Mouse (Mus musculus) stomach, embryonic 16.5 days (tissue): Measurements from ENCODE around the gene Atp1b1. TPM values are rescaled to one million over a fixed set of nuclear protein-coding genes. Genes with fewer than 3 reads are reported as not detected.

Experiments
- ATAC-seq: fragments of 200-750 bp; cut with Nextera tagmentation; 2 replicates; pipeline ENCODE4 v1.8.0; 2017; ENCODE audit warnings: moderate number of reproducible peaks, moderate TSS enrichment; ENCODE audit not compliant: insufficient read depth, low FRiP score
- H3K27ac ChIP-seq: fragments of 300-500 bp; sonication (generic); 2 replicates; pipeline ENCODE4 v1.5.1; 2014; ENCODE audit warnings: low read length
- H3K27me3 ChIP-seq: fragments of 300-500 bp; sonication (generic); 2 replicates; pipeline ENCODE4 v1.6.1; 2014; ENCODE audit warnings: low read length, control low read depth, mixed read lengths; ENCODE audit not compliant: control insufficient read depth, insufficient read depth
- H3K36me3 ChIP-seq: fragments of 300-500 bp; sonication (generic); 2 replicates; pipeline ENCODE4 v1.6.1; 2014; ENCODE audit warnings: low read length; ENCODE audit not compliant: control insufficient read depth, insufficient read depth
- H3K4me1 ChIP-seq: fragments of 300-500 bp; sonication (generic); 2 replicates; pipeline ENCODE4 v1.6.1; 2014; ENCODE audit warnings: low read length, control low read depth, mixed read lengths; ENCODE audit not compliant: control insufficient read depth, insufficient read depth
- H3K4me2 ChIP-seq: fragments of 300-500 bp; sonication (generic); 2 replicates; pipeline ENCODE4 v1.6.1; 2014; ENCODE audit warnings: low read depth, low read length, mixed read lengths
- H3K4me3 ChIP-seq: fragments of 300-500 bp; sonication (generic); replicated peaks from 2 replicates; pipeline ENCODE4 v1.5.1; 2014; ENCODE audit warnings: mild to moderate bottlenecking, low read length
- H3K9ac ChIP-seq: fragments of 300-500 bp; sonication (generic); 2 replicates; pipeline ENCODE4 v1.6.1; 2014; ENCODE audit warnings: low read length
- H3K9me3 ChIP-seq: fragments of 300-500 bp; sonication (generic); replicated peaks from 2 replicates; pipeline ENCODE4 v1.6.1; 2016; ENCODE audit warnings: low read length, control low read depth; ENCODE audit not compliant: control insufficient read depth
- WGBS: fragments of 180-500 bp; shearing (Covaris S2); extraction: QIAGEN DNeasy Blood & Tissue Kit; methylation state at CpG from one replicate; pipeline ENCODE4 v1.1.7; 2014; 5-methylcytosine and 5-hydroxymethylcytosine counted together
- polyA plus RNA-seq: library from polyadenylated mRNA; unstranded; fragments of >200 nt; fragmentation: Nextera tagmentation; extraction: Ambion mirVana; gene quantifications from 2 replicates; pipeline ENCODE4 v1.2.1, GENCODE M21; 2015

The Atp1b1 gene
- polyA plus RNA-seq, 1 experiment from 2014 or later = 129 TPM

- no peaks in the 10 kb centered on the region for H3K9me3 ChIP-seq
Observed at GRCm38 (mm10) chr1:164450644-164451043, 7.5 kb downstream of the Atp1b1 start.

GRCm38 (mm10) chr1:164450231-164450630, 7.9 kb downstream of the Atp1b1 start:
- 0 out of 2 replicates have a peak, but pooled peaks cover 4% of the 10 kb centered on the region for H3K4me1 ChIP-seq
- ATAC-seq = no peak
- H3K9ac ChIP-seq = no peak overlapping the region
- H3K27me3 ChIP-seq = no peaks in the 10 kb centered on the region
- H3K4me3 ChIP-seq = no peak overlapping the region
- no peak overlapping the region for H3K4me2 ChIP-seq
- H3K9me3 ChIP-seq = no peaks in the 10 kb centered on the region
- WGBS = 73% methylated on average over 4 of the region's 4 CpGs
- H3K27ac ChIP-seq = no peak overlapping the region
- no peaks in the 10 kb centered on the region for H3K36me3 ChIP-seq

More at GRCm38 (mm10) chr1:164450644-164451043, 7.5 kb downstream of the Atp1b1 start:
- Histone ChIP-seq H3K27ac (no peak overlapping the region), H3K36me3 (no peaks in the 10 kb centered on the region), H3K4me2 (no peak overlapping the region), H3K4me1 (0 out of 2 replicates have a peak, but pooled peaks cover 4% of the 10 kb centered on the region), H3K27me3 (no peaks in the 10 kb centered on the region), H3K9ac (no peak overlapping the region), H3K4me3 (no peak overlapping the region)
- 81% methylated on average over 4 of the region's 4 CpGs for WGBS
- ATAC-seq = no peak

GRCm38 (mm10) chr1:164449626-164450025, 8.5 kb downstream of the Atp1b1 start:
- Histone ChIP-seq H3K4me1 (0 out of 2 replicates have a peak, but pooled peaks cover under 1% of the 10 kb centered on the region), H3K27me3 (no peaks in the 10 kb centered on the region), H3K27ac (no peak overlapping the region), H3K4me3 (no peak overlapping the region), H3K9me3 (no peaks in the 10 kb centered on the region), H3K36me3 (no peaks in the 10 kb centered on the region), H3K4me2 (no peak overlapping the region), H3K9ac (no peak overlapping the region)
- no peak for ATAC-seq
- 84% methylated on average over 8 of the region's 8 CpGs for WGBS

- no peaks in the 10 kb centered on the region for H3K9me3 ChIP-seq
- H3K4me3 ChIP-seq = no peak overlapping the region
- WGBS = 86% methylated on average over 6 of the region's 6 CpGs
- no peaks in the 10 kb centered on the region for H3K4me1 ChIP-seq
- ATAC-seq = no peak
- no peaks in the 10 kb centered on the region for H3K27me3 ChIP-seq
- H3K4me2 ChIP-seq = no peak overlapping the region
- H3K27ac ChIP-seq = no peak overlapping the region
- H3K9ac ChIP-seq = no peak overlapping the region
- no peaks in the 10 kb centered on the region for H3K36me3 ChIP-seq
Observed at GRCm38 (mm10) chr1:164447521-164447920, 10.6 kb downstream of the Atp1b1 start.

- ATAC-seq = no peak
- Histone ChIP-seq H3K9ac (no peak overlapping the region), H3K9me3 (no peaks in the 10 kb centered on the region), H3K4me2 (no peak overlapping the region), H3K36me3 (no peaks in the 10 kb centered on the region), H3K4me1 (no peaks in the 10 kb centered on the region), H3K27me3 (no peaks in the 10 kb centered on the region), H3K27ac (no peak overlapping the region), H3K4me3 (no peak overlapping the region)
- WGBS = 90% methylated on average over 10 of the region's 10 CpGs
Observed at GRCm38 (mm10) chr1:164446535-164446934, 11.6 kb downstream of the Atp1b1 start.

GRCm38 (mm10) chr1:164445620-164446162, 12.5 kb downstream of the Atp1b1 start:
- no peaks in the 10 kb centered on the region for H3K27me3 ChIP-seq
- H3K4me3 ChIP-seq = no peak overlapping the region
- no peak overlapping the region for H3K9ac ChIP-seq
- no peaks in the 10 kb centered on the region for H3K9me3 ChIP-seq
- H3K36me3 ChIP-seq = no peaks in the 10 kb centered on the region
- no peak overlapping the region for H3K27ac ChIP-seq
- no peak for ATAC-seq
- H3K4me1 ChIP-seq = no peaks in the 10 kb centered on the region
- WGBS = 83% methylated on average over 5 of the region's 5 CpGs
- no peak overlapping the region for H3K4me2 ChIP-seq

- no peak for ATAC-seq
- Histone ChIP-seq H3K27me3 (no peaks in the 10 kb centered on the region), H3K4me1 (no peaks in the 10 kb centered on the region), H3K9me3 (no peaks in the 10 kb centered on the region), H3K27ac (no peak overlapping the region), H3K4me2 (no peak overlapping the region), H3K4me3 (no peak overlapping the region), H3K9ac (no peak overlapping the region), H3K36me3 (0 out of 2 replicates have a peak, but pooled peaks cover 3% of the 10 kb centered on the region)
- WGBS = 66% methylated on average over 18 of the region's 18 CpGs
Observed at GRCm38 (mm10) chr1:164441408-164441974, 16.7 kb downstream of the Atp1b1 start.

- 77% methylated on average over 11 of the region's 11 CpGs for WGBS
- Histone ChIP-seq H3K36me3 (0 out of 2 replicates have a peak, but pooled peaks cover 3% of the 10 kb centered on the region), H3K4me3 (no peak overlapping the region), H3K4me1 (no peaks in the 10 kb centered on the region), H3K9ac (no peak overlapping the region), H3K4me2 (no peak overlapping the region), H3K27ac (no peak overlapping the region), H3K27me3 (no peaks in the 10 kb centered on the region), H3K9me3 (no peaks in the 10 kb centered on the region)
- no peak for ATAC-seq
Observed at GRCm38 (mm10) chr1:164440708-164441407, 17.3 kb downstream of the Atp1b1 start.

- H3K4me2 ChIP-seq = no peak overlapping the region
- no peaks in the 10 kb centered on the region for H3K4me1 ChIP-seq
- 84% methylated on average over 6 of the region's 6 CpGs for WGBS
- no peaks in the 10 kb centered on the region for H3K9me3 ChIP-seq
- H3K9ac ChIP-seq = no peak overlapping the region
- H3K4me3 ChIP-seq = no peak overlapping the region
- H3K36me3 ChIP-seq = 0 out of 2 replicates have a peak, but pooled peaks cover 3% of the 10 kb centered on the region
- no peaks in the 10 kb centered on the region for H3K27me3 ChIP-seq
- H3K27ac ChIP-seq = no peak overlapping the region
- ATAC-seq = no peak
Observed at GRCm38 (mm10) chr1:164440230-164440629, 17.9 kb downstream of the Atp1b1 start.
